Mouse (Mus musculus): Measurements from ENCODE around the gene Ppm1f. TPM values are rescaled to one million over a fixed set of nuclear protein-coding genes. Genes with fewer than 3 reads are reported as not detected.

Gene Ppm1f
- polyA plus RNA-seq, 1 experiment from 2014 or later = 17.9 TPM

- no peaks in the 10 kb centered on the region for H3K9me3 ChIP-seq
- no peak overlapping the region for H3K27ac ChIP-seq
- H3K4me3 ChIP-seq (replicated peaks) = no peak overlapping the region
- no peaks in the 10 kb centered on the region for H3K27me3 ChIP-seq (replicated peaks)
- ATAC-seq (ENCODE audit: insufficient read depth, low FRiP score, low read depth) = no peak
- H3K4me2 ChIP-seq = no peak overlapping the region
- H3K9ac ChIP-seq = no peak overlapping the region
- H3K4me1 ChIP-seq = no peaks in the 10 kb centered on the region
- H3K36me3 ChIP-seq = no peaks in the 10 kb centered on the region
Measured at GRCm38 (mm10) chr16:16966290-16966689, 70.0 kb downstream of the Ppm1f start.

Other genes with a start within 250 kb of the Ppm1f start
- not detected in 2 replicates for gene Olfr19, start 220.1 kb upstream of the Ppm1f start, polyA plus RNA-seq (2015; fragmentation: Nextera tagmentation; extraction: Ambion mirVana)
- gene Spag6l, start 67.0 kb upstream of the Ppm1f start, polyA plus RNA-seq (2015; fragmentation: Nextera tagmentation; extraction: Ambion mirVana) = 0.24 and 0.27 TPM in 2 replicates
- 1.2 and 1.6 TPM in 2 replicates for gene Igll1, start 32.5 kb upstream of the Ppm1f start, polyA plus RNA-seq (2015; fragmentation: Nextera tagmentation; extraction: Ambion mirVana)
- 53.5 and 54.9 TPM in 2 replicates for gene Top3b, start 25.7 kb upstream of the Ppm1f start, polyA plus RNA-seq (2015; fragmentation: Nextera tagmentation; extraction: Ambion mirVana)
- gene Vpreb1, start 25.6 kb upstream of the Ppm1f start, polyA plus RNA-seq (2015; fragmentation: Nextera tagmentation; extraction: Ambion mirVana) = 3.0 and 3.9 TPM in 2 replicates
- gene Mapk1, start 86.9 kb downstream of the Ppm1f start, polyA plus RNA-seq (2015; fragmentation: Nextera tagmentation; extraction: Ambion mirVana) = 153 and 156 TPM in 2 replicates
- gene Ypel1, start 173.2 kb downstream of the Ppm1f start, polyA plus RNA-seq (2015; fragmentation: Nextera tagmentation; extraction: Ambion mirVana) = 16.9 and 20.7 TPM in 2 replicates
- gene Ppil2, start 214.8 kb downstream of the Ppm1f start, polyA plus RNA-seq (2015; fragmentation: Nextera tagmentation; extraction: Ambion mirVana) = 118 and 131 TPM in 2 replicates
- 23.5 and 34.5 TPM in 2 replicates for gene 2610318N02Rik, start 228.7 kb downstream of the Ppm1f start, polyA plus RNA-seq (2015; fragmentation: Nextera tagmentation; extraction: Ambion mirVana)
- 156 and 180 TPM in 2 replicates for gene Sdf2l1, start 235.9 kb downstream of the Ppm1f start, polyA plus RNA-seq (2015; fragmentation: Nextera tagmentation; extraction: Ambion mirVana)
- gene Ydjc, start 248.2 kb downstream of the Ppm1f start, polyA plus RNA-seq (2015; fragmentation: Nextera tagmentation; extraction: Ambion mirVana) = 20.2 and 22.4 TPM in 2 replicates

All from stomach, embryonic 15.5 days (tissue).